Mouse (Mus musculus) forebrain, embryonic 14.5 days (tissue): ENCODE measurements around the gene Tmem26. TPM values are rescaled to one million over a fixed set of nuclear protein-coding genes. Genes with fewer than 3 reads are reported as not detected.

Experiments
- ATAC-seq: fragments of 200-750 bp; cut with Nextera tagmentation; 2 replicates; pipeline ENCODE4 v1.8.0; 2017; ENCODE audit warnings: mild to moderate bottlenecking, moderate library complexity
- DNase-seq: peaks from one replicate; pipeline ENCODE4 v3.0.0-alpha.2; 2015; ENCODE audit warnings: low spot score
- H3K27ac ChIP-seq: fragments of 300-500 bp; sonication (generic); 2 replicates; pipeline ENCODE4 v1.5.1; 2014; ENCODE audit warnings: low read depth, mild to moderate bottlenecking, control low read depth, low read length, moderate library complexity
- H3K27me3 ChIP-seq: fragments of 300-500 bp; sonication (generic); replicated peaks from 2 replicates; pipeline ENCODE4 v1.6.1; 2014; ENCODE audit warnings: low read length, control low read depth, mixed read lengths; ENCODE audit not compliant: control insufficient read depth, insufficient read depth
- H3K36me3 ChIP-seq: fragments of 300-500 bp; sonication (generic); 2 replicates; pipeline ENCODE4 v1.6.1; 2014; ENCODE audit warnings: low read length, control low read depth; ENCODE audit not compliant: control insufficient read depth, insufficient read depth
- H3K4me1 ChIP-seq: fragments of 300-500 bp; sonication (generic); 2 replicates; pipeline ENCODE4 v1.6.1; 2014; ENCODE audit warnings: antibody characterized with exemption, low read length, control low read depth; ENCODE audit not compliant: control insufficient read depth, insufficient read depth
- H3K4me2 ChIP-seq: fragments of 300-500 bp; sonication (generic); 2 replicates; pipeline ENCODE4 v1.6.1; 2014; ENCODE audit warnings: mild to moderate bottlenecking, control low read depth, low read length
- H3K4me3 ChIP-seq: fragments of 300-500 bp; sonication (generic); 2 replicates; pipeline ENCODE4 v1.5.1; 2014; ENCODE audit warnings: low read depth, low read length, control low read depth
- H3K9ac ChIP-seq: fragments of 300-500 bp; sonication (generic); 2 replicates; pipeline ENCODE4 v1.6.1; 2014; ENCODE audit warnings: mild to moderate bottlenecking, low read length, control low read depth, moderate library complexity
- H3K9me3 ChIP-seq: fragments of 300-500 bp; sonication (generic); replicated peaks from 2 replicates; pipeline ENCODE4 v1.6.1; 2016; ENCODE audit warnings: low read length, control low read depth, mixed read lengths; ENCODE audit not compliant: control insufficient read depth
- WGBS: fragments of 180-500 bp; shearing (Covaris S2); extraction: QIAGEN DNeasy Blood & Tissue Kit; methylation state at CpG from one replicate; pipeline ENCODE4 v1.1.7; 2014; 5-methylcytosine and 5-hydroxymethylcytosine counted together
- polyA plus RNA-seq: library from polyadenylated mRNA; unstranded; fragments of >200 nt; fragmentation: Nextera tagmentation; extraction: Ambion mirVana; gene quantifications from 2 replicates; pipeline ENCODE4 v1.2.1, GENCODE M21; 2014

The Tmem26 gene
- 2.7 and 3.3 TPM in 2 replicates for polyA plus RNA-seq

DNA sequence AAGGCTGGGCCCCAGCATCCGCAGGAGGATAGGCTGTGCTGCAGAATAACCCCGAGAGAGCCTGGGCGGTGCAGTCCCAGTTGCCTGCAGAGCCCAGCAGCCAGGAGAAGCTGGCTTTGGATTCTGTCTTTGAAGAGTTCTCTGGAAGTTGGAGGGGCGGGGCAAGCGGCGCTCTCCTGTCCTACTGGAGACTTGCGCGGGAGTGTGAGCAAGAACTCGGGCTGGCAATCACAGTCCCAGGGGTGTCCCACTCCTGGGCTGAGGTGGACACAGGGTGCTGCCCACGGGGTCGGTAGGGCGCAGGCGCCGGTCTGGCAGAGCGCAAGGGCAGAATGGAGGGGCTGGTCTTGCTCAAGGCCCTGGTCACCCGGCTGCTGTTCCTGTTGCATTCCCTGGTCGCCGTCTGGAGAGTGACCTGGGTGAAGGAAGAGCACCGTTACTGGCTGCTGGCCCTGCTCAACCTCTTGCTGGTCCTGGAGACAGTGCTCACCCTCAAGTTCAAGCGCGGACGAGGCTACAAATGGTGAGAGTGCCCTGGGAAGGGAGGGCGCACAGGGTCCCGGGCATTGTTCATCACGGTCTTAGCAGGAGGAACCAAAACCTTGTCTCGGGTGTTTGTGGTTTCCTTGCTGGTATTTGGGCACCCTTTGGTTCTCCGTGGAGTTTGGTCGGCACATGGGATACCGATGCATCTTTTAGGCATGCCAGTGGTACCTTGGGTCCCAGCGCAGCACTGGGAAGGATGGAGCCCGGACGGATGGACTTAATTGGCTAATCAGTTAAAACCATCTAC is at the start of gene Tmem26:
Tmem26 (plus strand) TSS at position 79 of the 793 bp plus-strand sequence.
- no peaks in the 10 kb centered on the region for H3K27me3 ChIP-seq
- no peak within 1 kb of the TSS for H3K27ac ChIP-seq
- DNase-seq (peak; percentile 36), ATAC-seq (peak; percentile 67)
- H3K4me1 ChIP-seq: peaks cover 4% of the 10 kb centered on the region
- peak within 1 kb of the TSS; percentile 42 for H3K4me3 ChIP-seq
- under 1% methylated on average over 32 of the region's 32 CpGs for WGBS
- H3K36me3 ChIP-seq: no peaks in the 10 kb centered on the region
- H3K4me2 ChIP-seq: peak within 1 kb of the TSS; percentile 84
- no peaks in the 10 kb centered on the region for H3K9me3 ChIP-seq
- peak within 1 kb of the TSS; percentile 52 for H3K9ac ChIP-seq

GRCm38 (mm10) chr10:68678678-68679077 is 44.8 kb upstream of the Tmem26 start:
- no peaks in the 10 kb centered on the region for H3K4me1 ChIP-seq
- no peak overlapping the region for H3K27ac ChIP-seq
- H3K36me3 ChIP-seq: no peaks in the 10 kb centered on the region
- ATAC-seq: no peak
- DNase-seq: no peak
- H3K4me3 ChIP-seq: no peak overlapping the region
- no peak overlapping the region for H3K9ac ChIP-seq
- 76% methylated on average over 4 of the region's 4 CpGs for WGBS
- H3K4me2 ChIP-seq: no peak overlapping the region
- no peaks in the 10 kb centered on the region for H3K27me3 ChIP-seq
- no peaks in the 10 kb centered on the region for H3K9me3 ChIP-seq

DNA sequence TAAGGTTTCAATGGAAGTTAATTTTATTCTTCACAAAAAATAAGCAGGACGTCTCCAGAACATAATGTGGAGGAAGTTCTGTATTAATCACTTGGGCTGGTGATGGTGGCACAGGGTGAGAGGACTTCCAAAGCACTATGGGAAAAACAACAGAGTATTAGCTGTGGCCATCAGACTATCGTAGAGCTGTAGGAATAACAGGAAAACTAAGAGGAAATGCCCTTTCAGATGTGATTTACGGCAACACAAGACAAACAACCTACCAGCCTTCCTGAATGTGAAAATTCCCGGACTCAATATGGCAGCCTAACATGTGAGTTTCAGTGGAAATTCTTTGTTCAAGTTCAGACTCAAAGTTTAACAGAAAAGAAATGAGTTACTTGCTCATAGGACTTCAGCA is 42.2 kb upstream of the Tmem26 start:
- Histone ChIP-seq H3K4me1 (no peaks in the 10 kb centered on the region), H3K27ac (no peak overlapping the region), H3K36me3 (no peaks in the 10 kb centered on the region), H3K9ac (no peak overlapping the region), H3K4me3 (no peak overlapping the region), H3K4me2 (no peak overlapping the region), H3K9me3 (no peaks in the 10 kb centered on the region), H3K27me3 (no peaks in the 10 kb centered on the region)
- ATAC-seq (no peak), DNase-seq (no peak)
- WGBS: 85% methylated on average over 4 of the region's 4 CpGs

- H3K4me2 ChIP-seq: no peak overlapping the region
- ATAC-seq: no peak
These were observed 37.9 kb upstream of the Tmem26 start for GRCm38 (mm10) chr10:68685510-68685909.

GRCm38 (mm10) chr10:68691116-68691515 is 32.3 kb upstream of the Tmem26 start:
- H3K27me3 ChIP-seq: no peaks in the 10 kb centered on the region
- H3K4me1 ChIP-seq: no peaks in the 10 kb centered on the region
- no peak overlapping the region for H3K4me3 ChIP-seq
- 84% methylated on average over 7 of the region's 7 CpGs for WGBS
- no peaks in the 10 kb centered on the region for H3K36me3 ChIP-seq
- ATAC-seq: no peak
- no peak overlapping the region for H3K9ac ChIP-seq
- no peaks in the 10 kb centered on the region for H3K9me3 ChIP-seq
- DNase-seq: no peak
- no peak overlapping the region for H3K4me2 ChIP-seq
- H3K27ac ChIP-seq: no peak overlapping the region

More at GRCm38 (mm10) chr10:68685510-68685909, 37.9 kb upstream of the Tmem26 start:
- no peaks in the 10 kb centered on the region for H3K9me3 ChIP-seq
- no peak for DNase-seq
- H3K27me3 ChIP-seq: no peaks in the 10 kb centered on the region
- no peaks in the 10 kb centered on the region for H3K4me1 ChIP-seq
- no peaks in the 10 kb centered on the region for H3K36me3 ChIP-seq
- no peak overlapping the region for H3K27ac ChIP-seq
- no peak overlapping the region for H3K4me3 ChIP-seq
- no peak overlapping the region for H3K9ac ChIP-seq

GRCm38 (mm10) chr10:68692401-68692800 is 31.0 kb upstream of the Tmem26 start:
- WGBS: 97% methylated on average over 1 of the region's 1 CpGs

DNA sequence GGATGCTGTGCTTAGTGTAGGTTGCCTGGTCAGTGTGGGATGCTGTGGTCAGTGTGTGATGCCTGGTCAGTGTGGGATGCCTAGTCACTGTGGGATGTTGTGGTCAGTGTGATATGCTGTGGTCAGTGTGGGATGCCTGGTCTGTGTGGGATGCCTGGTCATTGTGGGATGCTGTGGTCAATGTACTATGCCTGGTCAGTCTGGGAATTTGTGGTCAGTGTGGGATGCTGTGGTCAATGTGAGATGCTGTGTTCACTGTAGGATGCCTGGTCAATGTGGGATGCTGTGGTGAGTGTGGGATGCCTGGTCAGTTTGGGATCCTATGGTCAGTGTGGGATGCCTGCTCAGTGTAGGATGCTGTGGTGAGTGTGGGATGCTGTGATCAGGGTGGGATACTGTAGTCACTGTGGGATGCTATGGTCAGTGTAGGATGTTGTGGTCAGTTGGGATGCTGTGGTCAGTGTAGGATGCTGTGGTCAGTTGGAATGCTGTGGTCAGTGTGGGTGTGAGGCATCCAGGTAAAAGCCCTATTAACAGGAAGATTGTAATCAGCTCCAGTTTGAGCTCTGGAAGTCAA is 27.6 kb upstream of the Tmem26 start:
- Histone ChIP-seq H3K4me3 (no peak overlapping the region), H3K4me1 (no peaks in the 10 kb centered on the region), H3K9me3 (no peaks in the 10 kb centered on the region), H3K9ac (no peak overlapping the region), H3K27ac (no peak overlapping the region), H3K36me3 (no peaks in the 10 kb centered on the region), H3K27me3 (no peaks in the 10 kb centered on the region), H3K4me2 (no peak overlapping the region)
- DNase-seq: no peak
- no peak for ATAC-seq

More at GRCm38 (mm10) chr10:68692401-68692800, 31.0 kb upstream of the Tmem26 start:
- Histone ChIP-seq H3K9me3 (no peaks in the 10 kb centered on the region), H3K36me3 (no peaks in the 10 kb centered on the region), H3K27me3 (no peaks in the 10 kb centered on the region), H3K27ac (no peak overlapping the region), H3K4me1 (no peaks in the 10 kb centered on the region), H3K4me2 (no peak overlapping the region), H3K9ac (no peak overlapping the region), H3K4me3 (no peak overlapping the region)
- ATAC-seq: no peak
- DNase-seq: no peak

DNA sequence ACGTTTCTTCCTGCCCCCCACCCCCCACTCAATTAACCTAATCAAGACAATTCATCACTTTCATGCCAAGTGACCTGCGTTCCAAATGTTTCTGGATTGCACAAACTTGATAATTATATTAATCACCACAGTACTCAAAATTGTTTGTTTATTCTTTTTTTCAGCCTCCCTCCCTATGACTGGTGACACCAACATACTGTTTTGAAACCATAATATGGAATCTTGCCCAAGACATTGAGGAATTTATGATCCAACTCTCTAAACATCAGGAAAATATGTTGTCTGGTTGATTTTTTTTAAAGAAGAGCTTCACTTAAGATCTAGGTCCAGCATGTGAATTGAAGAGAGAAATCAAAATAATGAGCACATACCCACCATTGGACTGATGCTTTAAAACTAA is 19.2 kb upstream of the Tmem26 start:
- H3K27me3 ChIP-seq: no peaks in the 10 kb centered on the region
- no peaks in the 10 kb centered on the region for H3K4me1 ChIP-seq
- no peaks in the 10 kb centered on the region for H3K36me3 ChIP-seq
- 79% methylated on average over 2 of the region's 2 CpGs for WGBS
- ATAC-seq (no peak), DNase-seq (no peak)
- no peak overlapping the region for H3K4me3 ChIP-seq
- no peak overlapping the region for H3K4me2 ChIP-seq
- no peak overlapping the region for H3K27ac ChIP-seq
- H3K9me3 ChIP-seq: 0 out of 2 replicates have a peak, but pooled peaks cover 4% of the 10 kb centered on the region
- H3K9ac ChIP-seq: no peak overlapping the region

DNA sequence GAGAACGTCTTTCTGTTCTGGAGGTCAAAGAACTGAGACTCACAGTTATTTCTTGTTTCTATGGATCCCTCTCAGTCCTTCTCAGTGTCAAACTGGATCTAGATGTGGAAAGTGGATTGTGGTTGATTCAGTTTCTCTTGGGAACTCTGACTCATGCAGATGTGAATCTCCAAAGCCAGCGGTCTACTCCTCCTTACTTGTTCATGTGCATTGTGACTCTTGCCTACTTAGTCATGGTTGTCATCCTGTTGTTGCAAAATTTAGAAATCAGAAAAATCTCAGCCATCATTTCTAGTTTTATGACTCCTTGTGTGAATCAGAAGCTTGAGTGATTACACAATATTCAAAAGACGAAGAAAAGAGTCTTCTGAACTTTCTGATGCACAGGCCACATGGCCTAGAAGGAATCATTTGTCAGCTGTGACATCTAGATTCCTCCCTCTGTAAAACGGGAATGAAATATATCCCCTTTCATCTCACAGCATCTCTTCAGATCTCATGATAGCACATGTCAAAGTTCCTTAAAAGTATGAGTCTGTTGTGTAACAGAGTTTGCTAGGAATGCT is 17.9 kb upstream of the Tmem26 start:
- DNase-seq: no peak
- no peaks in the 10 kb centered on the region for H3K27me3 ChIP-seq
- H3K4me2 ChIP-seq: no peak overlapping the region
- H3K4me1 ChIP-seq: no peaks in the 10 kb centered on the region
- ATAC-seq: no peak
- no peak overlapping the region for H3K9ac ChIP-seq
- no peak overlapping the region for H3K4me3 ChIP-seq
- no peak overlapping the region for H3K27ac ChIP-seq
- no peaks in the 10 kb centered on the region for H3K36me3 ChIP-seq
- WGBS: 86% methylated on average over 4 of the region's 4 CpGs
- H3K9me3 ChIP-seq: 0 out of 2 replicates have a peak, but pooled peaks cover 4% of the 10 kb centered on the region
